Mouse (Mus musculus): ENCODE measurements around the gene Tent5a.

The Tent5a gene

GRCm38 (mm10) chr9:85312473-85312872 is 14.7 kb downstream of the Tent5a start, which contains the start of gene Gm11114:
Gene Gm11114, plus strand, starts transcription at chr9:85312773.
- DNase-seq (ENCODE audit: low spot score in 2 of 2) = no peak

- no peak for DNase-seq (ENCODE audit: low spot score in 2 of 2)
Measured at GRCm38 (mm10) chr9:85303378-85303777, 23.8 kb downstream of the Tent5a start.

- no peak for DNase-seq (ENCODE audit: low spot score in 2 of 2)
Measured at GRCm38 (mm10) chr9:85302849-85303248, 24.3 kb downstream of the Tent5a start.

- DNase-seq (ENCODE audit: low spot score in 2 of 2) = no peak
Measured at GRCm38 (mm10) chr9:85274114-85274513, 53.0 kb downstream of the Tent5a start.
